Mouse (Mus musculus) forebrain, embryonic 15.5 days (tissue): ENCODE results near the gene Gprin2. TPM values are rescaled to one million over a fixed set of nuclear protein-coding genes. Genes with fewer than 3 reads are reported as not detected.

Source experiments
- ATAC-seq: fragments of 200-750 bp; cut with Nextera tagmentation; replicated peaks from 2 replicates; pipeline ENCODE4 v1.8.0; 2017; ENCODE audit warnings: mild to moderate bottlenecking, moderate TSS enrichment, moderate library complexity
- H3K27ac ChIP-seq: fragments of 300-500 bp; sonication (generic); replicated peaks from 2 replicates; pipeline ENCODE4 v1.5.1; 2015; ENCODE audit warnings: mild to moderate bottlenecking, inconsistent platforms
- H3K27me3 ChIP-seq: fragments of 300-500 bp; sonication (generic); 2 replicates; pipeline ENCODE4 v1.6.1; 2015; ENCODE audit warnings: inconsistent platforms
- H3K36me3 ChIP-seq: fragments of 300-500 bp; sonication (generic); 2 replicates; pipeline ENCODE4 v1.6.1; 2015; ENCODE audit warnings: mild to moderate bottlenecking, inconsistent platforms
- H3K4me1 ChIP-seq: fragments of 300-500 bp; sonication (generic); 2 replicates; pipeline ENCODE4 v1.6.1; 2015; ENCODE audit warnings: inconsistent platforms
- H3K4me2 ChIP-seq: fragments of 300-500 bp; sonication (generic); replicated peaks from 2 replicates; pipeline ENCODE4 v1.6.1; 2015; ENCODE audit warnings: mild to moderate bottlenecking, inconsistent platforms
- H3K4me3 ChIP-seq: fragments of 300-500 bp; sonication (generic); 2 replicates; pipeline ENCODE4 v1.5.1; 2015; ENCODE audit warnings: mild to moderate bottlenecking, inconsistent platforms
- H3K9ac ChIP-seq: fragments of 300-500 bp; sonication (generic); replicated peaks from 2 replicates; pipeline ENCODE4 v1.6.1; 2015; ENCODE audit warnings: mild to moderate bottlenecking, inconsistent platforms
- H3K9me3 ChIP-seq: fragments of 300-500 bp; sonication (generic); 2 replicates; pipeline ENCODE4 v1.6.1; 2016; ENCODE audit warnings: inconsistent platforms
- WGBS: fragments of 180-500 bp; shearing (Covaris S2); methylation state at CpG from one replicate; pipeline ENCODE4 v1.1.7; 2015; ENCODE audit warnings: mixed read lengths; 5-methylcytosine and 5-hydroxymethylcytosine counted together
- polyA plus RNA-seq: library from polyadenylated mRNA; unstranded; fragments of >200 nt; fragmentation: Nextera tagmentation; extraction: Ambion mirVana; gene quantifications from 2 replicates; pipeline ENCODE4 v1.2.1, GENCODE M21; 2015

Gene Gprin2
- polyA plus RNA-seq, 1 experiment from 2014 or later, result 3.9 TPM

DNA sequence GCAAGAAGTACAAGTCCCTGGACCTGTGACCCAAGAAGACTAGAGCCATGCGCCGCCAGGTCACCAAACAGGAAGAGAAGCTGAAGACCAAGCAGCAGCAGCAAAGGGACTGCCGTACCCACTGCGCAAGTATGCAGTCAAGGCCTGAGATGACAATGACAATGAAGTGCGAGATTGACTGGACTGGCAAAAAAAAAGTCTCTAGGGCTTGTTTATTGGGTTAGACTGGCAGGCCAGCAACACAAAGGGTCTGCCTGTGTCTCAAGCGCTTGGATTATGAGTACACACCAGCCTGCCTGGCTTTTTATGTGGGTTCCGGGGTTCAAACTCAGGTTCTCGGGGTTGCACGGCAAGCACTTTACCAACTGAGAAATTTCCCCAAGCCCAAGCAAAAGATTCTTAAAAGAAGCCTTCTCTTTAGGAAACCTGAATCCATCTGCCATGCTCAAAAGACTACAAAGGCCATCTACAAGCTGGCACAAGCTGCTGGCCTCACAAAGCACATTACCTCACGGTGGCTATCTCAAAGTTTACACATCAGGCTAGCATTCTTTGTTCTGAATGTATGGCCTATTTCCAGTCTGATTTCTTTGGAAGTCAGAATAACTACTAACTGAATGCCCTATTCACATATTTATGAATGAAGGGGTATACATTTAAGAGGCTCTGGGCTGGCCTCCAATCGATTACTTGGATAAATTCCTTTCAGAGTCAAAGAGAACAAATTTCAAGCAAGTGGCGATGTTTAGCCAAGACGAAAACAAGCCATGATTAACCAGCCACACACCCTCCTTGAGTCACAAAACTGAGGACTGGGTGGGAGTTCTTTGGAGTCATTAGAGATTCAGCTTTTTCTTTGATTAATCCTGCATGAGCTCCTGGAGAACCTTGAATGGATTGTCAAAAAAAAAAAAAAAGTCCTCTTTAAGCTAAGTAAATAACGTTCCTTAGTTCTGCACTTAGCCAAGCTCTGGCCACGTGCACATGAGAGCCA lies 61.5 kb downstream of the Gprin2 start:
- 38% methylated on average over 15 of the region's 15 CpGs for WGBS

More for the DNA sequence above, 61.5 kb downstream of the Gprin2 start:
- no peak overlapping the region for H3K27ac ChIP-seq
- ATAC-seq, result peak; percentile 82
- no peak overlapping the region for H3K4me2 ChIP-seq
- no peak overlapping the region for H3K4me3 ChIP-seq
- peaks cover 24% of the 10 kb centered on the region for H3K27me3 ChIP-seq
- H3K4me1 ChIP-seq, result no peaks in the 10 kb centered on the region
- no peaks in the 10 kb centered on the region for H3K9me3 ChIP-seq
- no peaks in the 10 kb centered on the region for H3K36me3 ChIP-seq
- H3K9ac ChIP-seq, result no peak overlapping the region

Other genes with a start within 250 kb of the Gprin2 start
- 0.38 TPM in 1 of 2 replicates, not detected in the other for gene Rbp3, start 247.7 kb downstream of the Gprin2 start, polyA plus RNA-seq
- 0.13 and 0.19 TPM in 2 replicates for gene Zfp488, start 222.9 kb downstream of the Gprin2 start, polyA plus RNA-seq
- not detected in 2 replicates for gene Gm30083, start 186.5 kb downstream of the Gprin2 start, polyA plus RNA-seq
- not detected in 2 replicates for gene Gm5460, start 184.9 kb downstream of the Gprin2 start, polyA plus RNA-seq
- not detected in 2 replicates for gene Antxrl, start 148.9 kb downstream of the Gprin2 start, polyA plus RNA-seq
- gene Anxa8, start 115.7 kb downstream of the Gprin2 start, polyA plus RNA-seq, result not detected in 2 replicates
- gene A630023A22Rik, start 98.9 kb downstream of the Gprin2 start, polyA plus RNA-seq, result not detected in 2 replicates
- gene Npy4r, start 49.2 kb downstream of the Gprin2 start, polyA plus RNA-seq, result 0.04 and 0.05 TPM in 2 replicates
- 0.41 and 0.65 TPM in 2 replicates for gene Syt15, start 17.9 kb upstream of the Gprin2 start, polyA plus RNA-seq
- gene Shld2, start 108.8 kb upstream of the Gprin2 start, polyA plus RNA-seq, result 7.6 and 8.0 TPM in 2 replicates
- gene Glud1, start 109.1 kb upstream of the Gprin2 start, polyA plus RNA-seq, result 93.2 and 100 TPM in 2 replicates
- gene Fam25c, start 153.8 kb upstream of the Gprin2 start, polyA plus RNA-seq, result not detected in 2 replicates
- 1.9 and 2.9 TPM in 2 replicates for gene Sncg, start 173.1 kb upstream of the Gprin2 start, polyA plus RNA-seq
- 4.2 and 4.3 TPM in 2 replicates for gene Mmrn2, start 173.8 kb upstream of the Gprin2 start, polyA plus RNA-seq